Mouse (Mus musculus) kidney, postnatal 10 days (tissue): ENCODE measurements around the gene Gm11127.
"Not testable (repeated sequence)": the region's sequence is repeated elsewhere in the genome, so short reads cannot be mapped to it uniquely, and the experiment has no call there.

ENCODE experiments used
- DNase-seq: peaks from one replicate; pipeline ENCODE4 v3.0.0; 2021; ENCODE audit warnings: mixed read lengths

The Gm11127 gene

GRCm38 (mm10) chr17:36058362-36058761, at the start of gene Gm11127:
TSS of gene Gm11127 (minus strand) at chr17:36058371.
- not testable (repeated sequence) for DNase-seq

GRCm38 (mm10) chr17:36102091-36102490, 43.9 kb upstream of the Gm11127 start:
- not testable (repeated sequence) for DNase-seq

- DNase-seq: not testable (repeated sequence)
Observed at GRCm38 (mm10) chr17:36099603-36100002, 41.4 kb upstream of the Gm11127 start.

- no peak for DNase-seq
Observed at GRCm38 (mm10) chr17:36093936-36094335, 35.8 kb upstream of the Gm11127 start.

DNA sequence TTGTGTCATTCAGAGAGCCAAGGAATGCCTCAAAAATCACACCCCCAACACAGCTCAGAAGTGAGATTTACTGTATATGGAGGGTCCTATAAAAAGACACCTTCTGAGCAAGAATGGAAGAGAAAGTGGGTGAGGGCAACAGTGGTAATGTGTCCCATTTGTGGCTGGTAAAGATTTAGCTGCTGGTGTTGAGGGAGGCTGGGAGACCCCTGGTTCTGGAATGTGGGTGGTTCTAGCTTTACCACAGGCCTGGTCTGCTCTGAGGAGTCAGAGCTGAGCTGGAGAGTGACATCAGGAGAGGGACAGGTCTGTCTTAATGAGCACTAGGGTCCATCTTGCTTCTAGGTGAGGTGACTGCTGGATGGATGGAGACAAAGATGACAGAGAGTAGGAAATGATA, 34.3 kb upstream of the Gm11127 start:
- not testable (repeated sequence) for DNase-seq

DNA sequence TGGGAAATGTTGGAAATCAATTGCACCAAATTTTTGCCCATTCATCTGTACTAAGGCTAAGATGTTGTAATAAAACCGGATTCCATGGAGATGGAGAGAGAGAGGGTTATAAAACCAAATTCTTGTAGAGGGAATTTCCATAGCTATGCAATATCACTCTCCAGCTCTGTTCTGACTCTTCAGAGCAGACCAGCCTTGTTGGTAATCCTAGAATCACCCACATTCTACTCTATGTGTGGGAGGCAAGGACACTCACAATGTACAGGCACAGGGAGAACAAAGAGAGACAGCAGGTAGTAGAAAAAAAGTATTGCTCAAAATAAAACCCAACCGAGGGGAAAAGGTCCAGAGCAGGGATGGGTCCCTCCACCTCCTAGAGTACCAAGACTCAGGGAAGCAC, 33.8 kb upstream of the Gm11127 start:
- not testable (repeated sequence) for DNase-seq

- not testable (repeated sequence) for DNase-seq
Observed at GRCm38 (mm10) chr17:36085976-36086375, 27.8 kb upstream of the Gm11127 start.

GRCm38 (mm10) chr17:36083870-36084451, 25.8 kb upstream of the Gm11127 start:
- DNase-seq: no peak

DNA sequence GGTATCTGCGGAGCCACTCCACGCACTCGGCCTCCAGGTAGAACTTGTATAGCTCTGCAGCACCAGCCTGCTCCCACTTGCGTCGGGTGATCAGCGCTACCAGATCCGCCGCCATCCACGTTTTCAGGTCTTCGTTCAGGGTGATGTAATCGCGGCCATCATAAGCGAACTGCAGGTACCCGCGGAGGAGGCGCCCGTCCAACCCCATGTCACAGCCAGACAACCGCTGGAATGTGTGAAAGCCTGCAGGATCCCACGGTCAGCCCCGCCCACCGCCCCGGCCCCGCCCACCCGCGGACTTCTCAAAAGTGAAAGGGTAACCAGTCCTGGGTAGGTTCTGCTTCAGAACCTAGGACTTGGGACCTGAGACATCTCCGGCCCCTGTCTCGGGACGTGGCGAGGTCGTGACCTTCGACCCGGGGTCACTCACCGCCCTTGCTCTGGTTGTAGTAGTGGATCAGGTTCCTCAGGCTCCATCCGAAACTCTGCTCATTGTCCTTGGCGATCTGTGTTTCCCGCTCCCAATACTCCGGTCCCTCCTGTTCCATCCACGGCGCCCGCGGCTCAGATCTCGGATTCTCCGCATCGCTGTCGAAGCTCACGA, 25.2 kb upstream of the Gm11127 start:
- peak; percentile 55 for DNase-seq

DNA sequence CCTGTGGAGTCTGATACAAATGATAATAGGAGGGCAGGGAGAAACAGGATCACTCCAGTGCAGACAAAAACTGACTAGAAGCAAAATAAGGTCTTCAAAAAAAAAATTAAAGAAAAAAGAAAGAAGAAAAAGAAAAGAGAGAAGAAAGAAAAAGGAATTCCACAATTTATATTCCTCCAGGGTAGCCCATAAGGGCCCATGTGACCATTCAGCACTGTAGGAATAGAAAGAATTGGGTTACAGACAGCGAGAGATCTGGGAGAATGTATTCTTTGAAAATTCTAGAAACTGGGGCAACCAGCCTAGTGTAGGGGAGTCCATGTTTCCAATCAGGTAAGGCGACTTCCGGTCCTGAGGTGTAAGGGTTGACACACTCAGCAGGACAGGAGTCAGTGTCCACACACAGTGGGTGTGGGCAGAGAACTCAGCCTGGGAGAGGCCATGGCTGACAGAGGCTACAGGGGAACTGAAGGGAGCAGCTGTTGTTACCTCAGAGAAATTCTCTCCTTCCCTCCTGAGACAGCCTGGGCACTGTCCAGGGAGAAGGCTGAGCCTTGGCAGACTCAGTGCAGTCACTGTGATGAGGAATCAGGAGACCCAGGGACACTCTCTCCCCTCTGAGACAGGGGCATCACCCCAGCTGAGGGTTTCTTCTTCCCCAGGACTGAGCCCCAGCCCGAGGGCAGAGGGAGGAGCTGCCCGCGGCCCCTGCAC, 24.5 kb upstream of the Gm11127 start:
- DNase-seq: not testable (repeated sequence)

DNA sequence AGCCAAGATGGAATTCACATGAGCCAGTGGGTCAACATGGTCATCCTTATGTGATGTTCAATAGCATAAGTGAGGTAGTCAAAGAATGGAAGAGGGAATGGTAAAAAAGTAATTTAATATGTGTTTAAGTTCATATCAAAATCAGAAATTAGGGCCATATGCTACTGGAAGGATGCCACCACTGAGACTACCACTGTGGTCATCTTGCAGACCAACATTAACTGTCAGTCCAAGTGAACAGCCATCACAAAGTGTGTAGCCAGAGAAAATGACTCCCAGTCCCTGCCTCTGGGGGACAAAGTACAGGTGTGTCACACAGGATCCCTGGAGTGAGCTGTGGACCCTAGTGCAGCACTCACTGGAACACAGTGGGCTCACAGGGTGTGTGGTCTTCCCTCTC, 23.7 kb upstream of the Gm11127 start:
- not testable (repeated sequence) for DNase-seq

DNA sequence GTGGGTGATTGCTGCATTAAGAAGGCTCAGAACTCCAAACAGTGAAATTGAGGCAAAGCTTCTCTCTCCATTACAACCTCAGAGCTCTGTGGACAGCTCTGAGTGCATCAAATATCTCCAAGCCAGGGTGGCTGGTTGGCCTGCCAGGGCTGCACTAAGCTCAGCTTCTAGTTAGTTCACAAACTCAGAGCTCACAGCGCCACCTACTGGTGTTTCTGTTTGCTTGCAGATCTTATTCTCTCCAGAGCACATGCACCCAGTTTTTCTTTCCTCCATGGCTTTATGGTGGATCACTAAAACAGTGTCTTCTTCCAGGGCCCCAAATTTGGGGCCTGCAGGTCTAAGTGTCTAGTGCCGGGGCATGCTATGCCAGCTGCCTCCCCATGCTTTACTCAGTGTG, 2.7 kb upstream of the Gm11127 start:
- peak; percentile 95 for DNase-seq

GRCm38 (mm10) chr17:36057927-36058326, 244 bp downstream of the Gm11127 start:
- not testable (repeated sequence) for DNase-seq

DNA sequence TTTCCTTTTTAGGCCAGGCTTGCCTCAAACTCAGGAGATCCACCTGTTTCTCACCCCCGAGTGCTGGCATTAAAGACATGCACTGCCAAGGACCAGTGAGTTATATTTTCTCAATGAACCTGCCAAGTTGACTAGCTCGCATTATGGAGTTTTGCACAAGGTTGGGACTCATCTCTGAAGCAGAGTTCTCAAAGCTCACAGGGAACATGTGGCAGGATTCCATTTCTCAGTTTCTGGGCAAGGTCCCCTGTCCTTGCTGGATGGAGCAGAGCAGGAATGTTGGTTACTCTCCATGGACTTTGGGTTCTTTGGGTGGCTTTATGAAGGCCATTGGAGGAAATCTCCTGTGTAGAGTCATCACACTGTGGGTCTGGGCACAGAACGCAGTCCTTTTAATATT, 14.9 kb downstream of the Gm11127 start:
- DNase-seq: no peak

GRCm38 (mm10) chr17:36042610-36043169, 15.5 kb downstream of the Gm11127 start, which contains the start of the genes H2-T22 and Gm6034:
TSS of gene H2-T22 (minus strand) at chr17:36042747.
TSS of gene Gm6034 (plus strand) at chr17:36042961.
- DNase-seq: peak; percentile 82

DNA sequence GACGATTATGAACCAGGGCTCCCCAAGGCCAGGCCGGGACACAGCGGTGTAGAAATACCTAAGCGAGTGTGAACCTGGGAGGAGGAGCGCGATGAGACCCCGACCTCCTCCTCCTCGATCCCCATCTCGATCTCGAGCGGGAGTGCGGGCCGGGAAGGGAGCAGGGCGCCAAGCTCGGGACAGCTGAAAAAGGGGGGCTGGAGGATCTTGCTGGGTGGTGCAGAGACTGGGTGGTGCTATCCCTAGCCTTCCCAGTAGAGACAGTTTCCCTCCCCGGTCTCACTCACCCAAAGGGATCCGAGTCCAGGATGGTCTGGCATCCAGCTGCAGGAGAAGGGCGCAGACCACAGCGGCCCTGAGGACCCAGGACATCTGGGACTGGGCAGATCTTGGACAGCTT, 16.1 kb downstream of the Gm11127 start:
- peak; percentile 31 for DNase-seq

GRCm38 (mm10) chr17:36040604-36041003, 17.6 kb downstream of the Gm11127 start:
- not testable (repeated sequence) for DNase-seq

GRCm38 (mm10) chr17:36036126-36036525, 22.0 kb downstream of the Gm11127 start:
- not testable (repeated sequence) for DNase-seq

GRCm38 (mm10) chr17:36035010-36035638, 23.0 kb downstream of the Gm11127 start:
- DNase-seq: peak; percentile 78

- not testable (repeated sequence) for DNase-seq
Observed at GRCm38 (mm10) chr17:36034524-36034923, 23.6 kb downstream of the Gm11127 start.

DNA sequence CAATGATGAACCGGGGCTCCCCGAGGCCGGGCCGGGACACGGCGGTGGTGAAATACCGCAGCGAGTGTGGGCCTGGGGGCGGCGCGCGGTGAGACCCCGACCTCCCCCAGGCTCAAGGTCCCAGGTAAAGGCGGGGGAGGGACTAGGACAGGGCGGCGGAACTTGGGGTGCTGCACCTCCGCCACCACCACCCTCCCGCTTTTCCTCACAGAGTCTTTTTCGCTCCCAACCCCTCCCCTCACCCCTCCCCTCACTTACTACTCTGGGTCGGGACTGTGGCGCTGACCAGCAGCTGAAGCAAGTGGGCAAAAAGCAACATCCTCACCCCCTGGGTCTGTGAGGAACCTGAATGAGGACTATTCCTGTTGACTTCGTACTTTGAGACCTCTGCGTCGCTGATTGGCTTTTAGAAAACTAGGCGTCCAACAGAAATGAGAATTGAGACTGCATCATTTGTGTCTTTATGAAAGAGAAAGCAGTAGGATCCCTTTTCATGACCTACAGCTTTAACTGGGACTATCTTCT, 25.8 kb downstream of the Gm11127 start, which contains the start of gene H2-T23:
Gene H2-T23 (minus strand): TSS at position 505 of the 525 bp plus-strand sequence.
- peak; percentile 77 for DNase-seq

- DNase-seq: peak; percentile 63
Observed at GRCm38 (mm10) chr17:36031583-36032331, 26.4 kb downstream of the Gm11127 start.
